Mouse (Mus musculus) G1E (cell line): ENCODE results near the gene Ltb4r2. TPM values are rescaled to one million over a fixed set of nuclear protein-coding genes. Genes with fewer than 3 reads are reported as not detected.

Experiments used
- ATAC-seq: 2 replicates; pipeline ENCODE4 v1.8.0; 2016; ENCODE audit warnings: mild to moderate bottlenecking; ENCODE audit not compliant: insufficient number of reproducible peaks, poor library complexity, low FRiP score, severe bottlenecking; ENCODE audit errors: extremely low read depth
- DNase-seq: peaks from one replicate; pipeline ENCODE4 v3.0.0; 2012; ENCODE audit warnings: low spot score
- H3K27me3 ChIP-seq: 2 replicates; pipeline ENCODE4 v1.6.1; 2012; ENCODE audit warnings: mild to moderate bottlenecking, low read length, inconsistent platforms; ENCODE audit not compliant: insufficient read depth
- H3K36me3 ChIP-seq: replicated peaks from 2 replicates; pipeline ENCODE3; 2012; ENCODE audit warnings: mild to moderate bottlenecking, inconsistent platforms
- H3K4me1 ChIP-seq: 2 replicates; pipeline ENCODE4 v1.6.1; 2012; ENCODE audit warnings: low read depth, low read length, inconsistent platforms, mixed read lengths; ENCODE audit not compliant: insufficient read depth
- H3K4me3 ChIP-seq: 2 replicates; pipeline ENCODE4 v1.5.1; 2012; ENCODE audit warnings: low read depth, mild to moderate bottlenecking, inconsistent platforms, low read length, moderate library complexity, mixed read lengths
- H3K9me3 ChIP-seq: replicated peaks from 2 replicates; pipeline ENCODE4 v1.6.1; 2012; ENCODE audit warnings: inconsistent platforms
- CTCF ChIP-seq: IDR thresholded peaks from 2 replicates; pipeline ENCODE4 v1.5.1; 2012; ENCODE audit warnings: low read depth, low read length, inconsistent platforms, mixed read lengths
- GATA1 ChIP-seq: IDR thresholded peaks from 2 replicates; pipeline ENCODE4 v1.6.1; 2012; ENCODE audit warnings: borderline replicate concordance, low read length, inconsistent platforms, mixed read lengths
- GATA2 ChIP-seq: IDR thresholded peaks from 2 replicates; pipeline ENCODE4 v1.6.1; 2012; ENCODE audit warnings: low read depth, low read length, inconsistent platforms, borderline replicate concordance
- POLR2AphosphoS5 ChIP-seq: IDR thresholded peaks from 2 replicates; pipeline ENCODE4 v1.6.1; 2012; ENCODE audit warnings: low read depth, low read length, inconsistent platforms; ENCODE audit not compliant: insufficient replicate concordance
- TAL1 ChIP-seq: conservative IDR thresholded peaks from 2 replicates; pipeline ENCODE4 v1.6.1; 2012; ENCODE audit warnings: low read depth, low read length, inconsistent platforms, mixed read lengths
- polyA plus RNA-seq: library from polyadenylated mRNA; stranded (reverse); fragments of >175 nt; gene quantifications from 2 replicates; pipeline ENCODE4 v1.2.3, GENCODE M21; 2012
- total RNA-seq, 2 experiments: library from RNA; stranded (forward) in 1 of 2; stranded (reverse) in 1 of 2; fragments of 200-1000 nt in 1 of 2; fragments of >200 nt in 1 of 2; fragmentation: Nextera tagmentation in 1 of 2; gene quantifications; 2 replicates each; pipeline ENCODE4 v1.2.3; 2014 to 2017

Gene Ltb4r2
- total and polyA plus RNA-seq, 3 experiments, result 0.11 TPM; not detected in 2

DNA sequence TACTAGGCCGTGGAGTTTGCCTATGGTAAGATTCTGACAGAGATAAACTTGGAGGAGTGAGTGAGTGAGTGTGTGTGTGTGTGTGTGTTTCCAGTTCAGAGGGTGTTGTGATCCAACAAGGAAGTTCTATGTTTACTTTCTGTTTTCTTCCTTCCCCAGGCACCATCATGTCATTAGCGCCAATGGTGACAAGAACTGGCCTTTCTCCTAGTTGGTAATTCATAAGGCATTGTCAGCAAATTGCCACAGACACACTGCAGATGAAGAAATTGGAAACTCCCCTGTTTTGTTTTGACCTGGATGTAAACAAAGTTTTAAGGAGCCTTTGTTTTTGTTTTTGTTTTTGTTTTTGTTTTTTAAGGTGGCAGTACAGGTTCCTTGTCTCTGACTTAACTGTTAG, 32.2 kb downstream of the Ltb4r2 start:
- no peaks in the 10 kb centered on the region for H3K36me3 ChIP-seq
- peaks cover 21% of the 10 kb centered on the region for H3K27me3 ChIP-seq
- peaks cover 9% of the 10 kb centered on the region for H3K4me1 ChIP-seq
- no peaks in the 10 kb centered on the region for H3K9me3 ChIP-seq
- ATAC-seq, result no peak
- H3K4me3 ChIP-seq, result no peak overlapping the region
- TF ChIP-seq CTCF (no peak), GATA1 (no peak)
- no peak for DNase-seq

- TF ChIP-seq POLR2AphosphoS5 (no peak), TAL1 (no peak), GATA2 (no peak), GATA1 (no peak), CTCF (no peak)
- H3K27me3 ChIP-seq, result peaks cover 16% of the 10 kb centered on the region
- no peaks in the 10 kb centered on the region for H3K9me3 ChIP-seq
- ATAC-seq (no peak), DNase-seq (no peak)
- no peaks in the 10 kb centered on the region for H3K36me3 ChIP-seq
- H3K4me1 ChIP-seq, result peaks cover 7% of the 10 kb centered on the region
- no peak overlapping the region for H3K4me3 ChIP-seq
Observed at GRCm38 (mm10) chr14:55793946-55794345, 32.7 kb downstream of the Ltb4r2 start.

- ATAC-seq, result no peak
- Histone ChIP-seq H3K9me3 (no peaks in the 10 kb centered on the region), H3K4me1 (peaks cover 7% of the 10 kb centered on the region), H3K36me3 (no peaks in the 10 kb centered on the region), H3K27me3 (peaks cover 9% of the 10 kb centered on the region; the same call in 1 of the 2 replicates), H3K4me3 (no peak overlapping the region)
- TF ChIP-seq TAL1, result no peak
- TF ChIP-seq GATA2, result no peak
- no peak for TF ChIP-seq POLR2AphosphoS5
- TF ChIP-seq GATA1, result no peak
- no peak for TF ChIP-seq CTCF
- DNase-seq, result no peak
Observed at GRCm38 (mm10) chr14:55795380-55796163, 34.3 kb downstream of the Ltb4r2 start.

Other genes starting within 250 kb of the Ltb4r2 start
Only the 20 nearest of the 34 such genes appear.
- 24.1 and 49.6 TPM in 2 replicates for gene Ipo4, start 125.5 kb upstream of the Ltb4r2 start, total RNA-seq (2014; fragmentation: Nextera tagmentation)
- gene Ipo4, start 125.5 kb upstream of the Ltb4r2 start, total RNA-seq (2017), result 18.1 and 24.9 TPM in 2 replicates
- 32.7 and 75.8 TPM in 2 replicates for gene Ipo4, start 125.5 kb upstream of the Ltb4r2 start, polyA plus RNA-seq
- gene Gm49378, start 123.5 kb upstream of the Ltb4r2 start, total RNA-seq (2014; fragmentation: Nextera tagmentation), result 7.2 and 10.9 TPM in 2 replicates
- 2.9 and 4.6 TPM in 2 replicates for gene Gm49378, start 123.5 kb upstream of the Ltb4r2 start, total RNA-seq (2017)
- gene Gm49378, start 123.5 kb upstream of the Ltb4r2 start, polyA plus RNA-seq, result 2.4 TPM in 1 of 2 replicates, not detected in the other
- gene Tm9sf1, start 117.6 kb upstream of the Ltb4r2 start, total RNA-seq (2014; fragmentation: Nextera tagmentation), result 35.1 and 40.6 TPM in 2 replicates
- gene Tm9sf1, start 117.6 kb upstream of the Ltb4r2 start, total RNA-seq (2017), result 54.0 and 57.7 TPM in 2 replicates
- 14.6 and 14.8 TPM in 2 replicates for gene Tm9sf1, start 117.6 kb upstream of the Ltb4r2 start, polyA plus RNA-seq
- gene Tssk4, start 111.2 kb upstream of the Ltb4r2 start, total RNA-seq (2014; fragmentation: Nextera tagmentation), result 4.0 and 4.2 TPM in 2 replicates
- 1.9 and 2.3 TPM in 2 replicates for gene Tssk4, start 111.2 kb upstream of the Ltb4r2 start, total RNA-seq (2017)
- 0.17 and 0.26 TPM in 2 replicates for gene Tssk4, start 111.2 kb upstream of the Ltb4r2 start, polyA plus RNA-seq
- gene Mdp1, start 100.9 kb upstream of the Ltb4r2 start, total RNA-seq (2014; fragmentation: Nextera tagmentation), result 18.4 and 28.0 TPM in 2 replicates
- 45.8 and 46.5 TPM in 2 replicates for gene Mdp1, start 100.9 kb upstream of the Ltb4r2 start, total RNA-seq (2017)
- gene Mdp1, start 100.9 kb upstream of the Ltb4r2 start, polyA plus RNA-seq, result 9.4 and 12.2 TPM in 2 replicates
- gene Gmpr2, start 89.5 kb upstream of the Ltb4r2 start, total RNA-seq (2014; fragmentation: Nextera tagmentation), result 27.7 and 30.8 TPM in 2 replicates
- 40.5 and 42.7 TPM in 2 replicates for gene Gmpr2, start 89.5 kb upstream of the Ltb4r2 start, total RNA-seq (2017)
- 20.0 and 24.7 TPM in 2 replicates for gene Gmpr2, start 89.5 kb upstream of the Ltb4r2 start, polyA plus RNA-seq
- 234 and 266 TPM in 2 replicates for gene Nedd8, start 89.3 kb upstream of the Ltb4r2 start, total RNA-seq (2014; fragmentation: Nextera tagmentation)
- 488 and 566 TPM in 2 replicates for gene Nedd8, start 89.3 kb upstream of the Ltb4r2 start, total RNA-seq (2017)
- gene Nedd8, start 89.3 kb upstream of the Ltb4r2 start, polyA plus RNA-seq, result 112 and 128 TPM in 2 replicates
- 51.4 and 55.1 TPM in 2 replicates for gene Tinf2, start 79.6 kb upstream of the Ltb4r2 start, total RNA-seq (2014; fragmentation: Nextera tagmentation)
- 42.4 and 42.7 TPM in 2 replicates for gene Tinf2, start 79.6 kb upstream of the Ltb4r2 start, total RNA-seq (2017)
- 41.7 and 44.2 TPM in 2 replicates for gene Tinf2, start 79.6 kb upstream of the Ltb4r2 start, polyA plus RNA-seq
- gene Tgm1, start 47.5 kb upstream of the Ltb4r2 start, total RNA-seq (2014; fragmentation: Nextera tagmentation), result 10.5 and 11.5 TPM in 2 replicates
- 11.7 and 13.1 TPM in 2 replicates for gene Tgm1, start 47.5 kb upstream of the Ltb4r2 start, total RNA-seq (2017)
- gene Tgm1, start 47.5 kb upstream of the Ltb4r2 start, polyA plus RNA-seq, result 26.6 and 31.1 TPM in 2 replicates
- 11.9 and 12.4 TPM in 2 replicates for gene Rabggta, start 39.2 kb upstream of the Ltb4r2 start, total RNA-seq (2014; fragmentation: Nextera tagmentation)
- 15.2 and 17.3 TPM in 2 replicates for gene Rabggta, start 39.2 kb upstream of the Ltb4r2 start, total RNA-seq (2017)
- gene Rabggta, start 39.2 kb upstream of the Ltb4r2 start, polyA plus RNA-seq, result 19.3 and 27.6 TPM in 2 replicates
- 67.7 and 86.7 TPM in 2 replicates for gene Dhrs1, start 15.7 kb upstream of the Ltb4r2 start, total RNA-seq (2014; fragmentation: Nextera tagmentation)
- gene Dhrs1, start 15.7 kb upstream of the Ltb4r2 start, total RNA-seq (2017), result 39.3 and 57.2 TPM in 2 replicates
- 4.2 and 6.5 TPM in 2 replicates for gene Dhrs1, start 15.7 kb upstream of the Ltb4r2 start, polyA plus RNA-seq
- 23.0 and 32.6 TPM in 2 replicates for gene Nop9, start 15.7 kb upstream of the Ltb4r2 start, total RNA-seq (2014; fragmentation: Nextera tagmentation)
- gene Nop9, start 15.7 kb upstream of the Ltb4r2 start, total RNA-seq (2017), result 22.3 and 23.5 TPM in 2 replicates
- 45.5 and 56.5 TPM in 2 replicates for gene Nop9, start 15.7 kb upstream of the Ltb4r2 start, polyA plus RNA-seq
- not detected in 2 replicates for gene Cideb, start 3.0 kb upstream of the Ltb4r2 start, total RNA-seq (2014; fragmentation: Nextera tagmentation)
- gene Cideb, start 3.0 kb upstream of the Ltb4r2 start, total RNA-seq (2017), result 0.38 TPM in 1 of 2 replicates, not detected in the other
- gene Cideb, start 3.0 kb upstream of the Ltb4r2 start, polyA plus RNA-seq, result not detected in 2 replicates
- 0.53 TPM in 1 of 2 replicates, not detected in the other for gene Ltb4r1, start 4.5 kb downstream of the Ltb4r2 start, total RNA-seq (2014; fragmentation: Nextera tagmentation)
- gene Ltb4r1, start 4.5 kb downstream of the Ltb4r2 start, total RNA-seq (2017), result 0.11 and 0.17 TPM in 2 replicates
- gene Ltb4r1, start 4.5 kb downstream of the Ltb4r2 start, polyA plus RNA-seq, result 1.0 and 1.2 TPM in 2 replicates
- not detected in 2 replicates for gene Adcy4, start 22.7 kb downstream of the Ltb4r2 start, total RNA-seq (2014; fragmentation: Nextera tagmentation)
- 0.16 TPM in 1 of 2 replicates, not detected in the other for gene Adcy4, start 22.7 kb downstream of the Ltb4r2 start, total RNA-seq (2017)
- gene Adcy4, start 22.7 kb downstream of the Ltb4r2 start, polyA plus RNA-seq, result 0.03 and 0.05 TPM in 2 replicates
- gene Ripk3, start 27.4 kb downstream of the Ltb4r2 start, total RNA-seq (2014; fragmentation: Nextera tagmentation), result 0.53 TPM in 1 of 2 replicates, not detected in the other
- 0.23 and 0.27 TPM in 2 replicates for gene Ripk3, start 27.4 kb downstream of the Ltb4r2 start, total RNA-seq (2017)
- gene Ripk3, start 27.4 kb downstream of the Ltb4r2 start, polyA plus RNA-seq, result 0.29 and 0.51 TPM in 2 replicates
- gene Nfatc4, start 61.7 kb downstream of the Ltb4r2 start, total RNA-seq (2014; fragmentation: Nextera tagmentation), result not detected in 2 replicates
- 0.12 and 0.71 TPM in 2 replicates for gene Nfatc4, start 61.7 kb downstream of the Ltb4r2 start, total RNA-seq (2017)
- gene Nfatc4, start 61.7 kb downstream of the Ltb4r2 start, polyA plus RNA-seq, result 0.04 TPM in 1 of 2 replicates, not detected in the other
- gene Nynrin, start 92.6 kb downstream of the Ltb4r2 start, total RNA-seq (2014; fragmentation: Nextera tagmentation), result 4.5 and 5.6 TPM in 2 replicates
- 3.0 TPM in 2 replicates for gene Nynrin, start 92.6 kb downstream of the Ltb4r2 start, total RNA-seq (2017)
- gene Nynrin, start 92.6 kb downstream of the Ltb4r2 start, polyA plus RNA-seq, result 3.7 and 4.2 TPM in 2 replicates
- 0.53 TPM in 1 of 2 replicates, not detected in the other for gene Cbln3, start 123.0 kb downstream of the Ltb4r2 start, total RNA-seq (2014; fragmentation: Nextera tagmentation)
- 0.58 and 0.66 TPM in 2 replicates for gene Cbln3, start 123.0 kb downstream of the Ltb4r2 start, total RNA-seq (2017)
- 0.20 and 0.35 TPM in 2 replicates for gene Cbln3, start 123.0 kb downstream of the Ltb4r2 start, polyA plus RNA-seq
- 25.6 and 29.4 TPM in 2 replicates for gene Khnyn, start 123.5 kb downstream of the Ltb4r2 start, total RNA-seq (2014; fragmentation: Nextera tagmentation)
- 75.1 and 81.7 TPM in 2 replicates for gene Khnyn, start 123.5 kb downstream of the Ltb4r2 start, total RNA-seq (2017)
- 12.6 and 15.5 TPM in 2 replicates for gene Khnyn, start 123.5 kb downstream of the Ltb4r2 start, polyA plus RNA-seq